Mouse (Mus musculus): ENCODE results near the gene St8sia1. TPM values are rescaled to one million over a fixed set of nuclear protein-coding genes. Genes with fewer than 3 reads are reported as not detected.

Gene St8sia1
- polyA plus RNA-seq, 1 experiment from 2014 or later: 2.3 TPM

DNA sequence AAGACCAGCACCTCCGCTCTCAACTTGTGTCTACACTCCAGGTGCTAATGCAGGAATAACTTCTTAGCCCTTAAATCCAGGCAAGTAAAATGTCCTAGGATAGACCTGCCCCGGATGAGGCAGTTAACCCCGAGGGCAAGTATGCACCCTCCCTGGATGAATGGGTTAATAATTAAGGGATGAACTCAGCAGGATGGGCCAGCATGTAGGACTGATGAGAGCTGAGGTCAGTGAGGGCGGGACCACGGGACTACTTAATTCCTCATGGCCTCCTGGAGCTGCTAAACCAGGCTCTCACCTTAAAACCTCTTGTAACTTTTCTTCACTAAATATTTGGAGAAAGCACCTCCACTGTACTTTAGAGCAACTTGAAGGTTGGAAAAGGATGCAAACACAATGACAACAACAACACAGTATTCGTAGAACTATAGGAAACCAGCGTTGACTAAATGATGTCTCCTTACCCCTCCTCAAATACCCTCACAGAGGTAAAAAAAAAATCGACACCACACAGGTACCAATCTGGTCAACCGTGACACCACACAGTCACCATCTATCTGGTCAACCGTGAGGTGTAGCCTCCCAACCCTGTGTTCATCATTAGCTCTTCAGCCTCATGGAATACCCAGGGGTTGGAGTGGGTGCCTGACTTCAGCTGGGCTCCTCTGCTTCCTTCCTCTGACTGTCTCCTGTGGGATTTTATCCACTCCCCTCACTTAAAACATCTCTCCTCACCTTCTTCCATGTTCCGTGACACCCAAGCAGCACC is 90.3 kb downstream of the St8sia1 start:
- peak; percentile 91 for ATAC-seq (replicated peaks; ENCODE audit: low FRiP score, low read depth)

DNA sequence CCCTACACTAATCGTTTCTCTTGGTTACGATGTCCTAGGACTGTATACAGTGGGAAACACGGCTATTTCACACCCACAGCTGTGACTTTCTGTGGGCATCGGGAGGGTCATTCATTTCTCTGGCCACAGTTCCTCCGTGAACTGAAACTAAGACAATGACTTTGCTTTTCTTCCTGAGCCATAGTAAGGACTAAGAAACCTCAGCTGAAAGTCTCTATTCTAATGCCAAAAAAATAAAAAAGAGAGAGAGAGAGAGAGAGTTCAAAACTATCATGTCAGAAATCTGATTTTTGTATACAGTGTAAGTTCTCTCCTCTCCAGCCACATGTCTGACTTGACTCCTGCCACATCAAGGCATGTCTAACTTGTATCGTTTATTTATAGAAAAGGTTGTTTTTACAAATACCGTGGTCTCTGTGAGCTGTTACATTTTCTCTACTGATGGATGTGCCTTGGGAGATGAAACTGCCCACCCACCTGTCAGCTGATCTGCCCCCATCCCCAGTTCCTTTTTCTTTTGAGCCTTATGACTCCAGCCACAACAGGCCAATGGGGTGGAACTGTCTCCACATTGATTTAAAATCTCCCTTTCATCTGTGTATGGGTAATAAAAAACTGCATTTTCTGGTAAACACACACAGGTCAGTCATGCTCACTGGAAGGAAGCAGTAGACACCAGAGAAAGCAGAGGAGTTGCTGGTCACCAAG is 94.4 kb downstream of the St8sia1 start:
- Histone ChIP-seq H3K27me3 (ENCODE audit: insufficient read depth, low read length) (no peaks in the 10 kb centered on the region), H3K4me2 (ENCODE audit: low read length) (no peak overlapping the region), H3K4me3 (replicated peaks; ENCODE audit: low read depth, low read length) (no peak overlapping the region), H3K9ac (ENCODE audit: low read depth, low read length) (no peak overlapping the region), H3K27ac (no peak overlapping the region), H3K36me3 (ENCODE audit: insufficient read depth, low read length) (no peaks in the 10 kb centered on the region), H3K4me1 (replicated peaks; ENCODE audit: insufficient read depth, low read length) (0 out of 2 replicates have a peak, but pooled peaks cover 5% of the 10 kb centered on the region), H3K9me3 (replicated peaks; ENCODE audit: low read length) (no peaks in the 10 kb centered on the region)
- DNase-seq (ENCODE audit: low spot score): no peak
- no peak for TF ChIP-seq CTCF (IDR thresholded peaks at IDR 0.05; ENCODE audit: low read depth)
- WGBS: 56% methylated on average over 7 of the region's 7 CpGs
- ATAC-seq (replicated peaks; ENCODE audit: low FRiP score, low read depth): no peak

More for the DNA sequence above, 90.3 kb downstream of the St8sia1 start:
- Histone ChIP-seq H3K9ac (ENCODE audit: low read depth, low read length) (no peak overlapping the region), H3K27ac (peak overlapping the region; percentile 64), H3K4me1 (replicated peaks; ENCODE audit: insufficient read depth, low read length) (peaks cover 12% of the 10 kb centered on the region; the same call in 1 of the 2 replicates), H3K36me3 (ENCODE audit: insufficient read depth, low read length) (no peaks in the 10 kb centered on the region), H3K27me3 (ENCODE audit: insufficient read depth, low read length) (no peaks in the 10 kb centered on the region), H3K4me2 (ENCODE audit: low read length) (no peak overlapping the region), H3K9me3 (replicated peaks; ENCODE audit: low read length) (no peaks in the 10 kb centered on the region), H3K4me3 (replicated peaks; ENCODE audit: low read depth, low read length) (no peak overlapping the region)
- TF ChIP-seq CTCF (IDR thresholded peaks at IDR 0.05; ENCODE audit: low read depth): no peak
- DNase-seq (ENCODE audit: low spot score): no peak
- 64% methylated on average over 11 of the region's 11 CpGs for WGBS

DNA sequence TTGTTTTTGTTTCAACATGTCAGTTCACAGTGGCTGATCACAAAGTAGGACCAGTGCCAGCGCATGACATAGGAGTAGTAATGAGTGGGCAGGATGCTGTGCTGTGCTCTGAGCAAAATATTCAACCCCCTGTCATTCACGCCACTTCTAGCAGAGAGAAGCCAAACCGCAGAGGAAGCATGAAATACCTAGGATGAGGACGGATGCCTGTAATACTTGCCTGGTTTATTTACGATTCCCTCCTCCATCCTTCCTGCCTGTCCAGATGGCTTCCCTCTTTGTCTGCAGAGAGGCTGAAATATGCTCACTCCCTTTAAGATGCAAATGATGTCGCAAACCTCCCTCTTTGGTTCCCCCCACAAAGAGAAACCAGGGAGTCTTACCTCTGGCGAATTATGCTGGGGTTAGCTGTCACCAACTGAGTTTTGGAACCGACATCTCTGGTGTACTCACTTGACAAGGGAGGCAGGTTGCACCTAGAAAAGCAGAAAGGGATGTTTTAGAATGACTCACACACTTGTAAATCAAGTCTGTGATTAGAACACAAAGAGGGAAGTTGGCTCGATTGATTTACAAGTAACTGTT is 96.7 kb downstream of the St8sia1 start:
- 3% methylated on average over 9 of the region's 9 CpGs for WGBS
- no peaks in the 10 kb centered on the region for H3K9me3 ChIP-seq (replicated peaks; ENCODE audit: low read length)
- TF ChIP-seq CTCF (IDR thresholded peaks at IDR 0.05; ENCODE audit: low read depth): no peak
- 0 out of 2 replicates have a peak overlapping the region, but pooled peaks have one; percentile 8 for H3K4me2 ChIP-seq (ENCODE audit: low read length)
- DNase-seq (ENCODE audit: low spot score) (peak; percentile 97), ATAC-seq (replicated peaks; ENCODE audit: low FRiP score, low read depth) (peak; percentile 77)
- peak overlapping the region; percentile 60; the same call in 1 of the 2 replicates for H3K27ac ChIP-seq
- H3K4me1 ChIP-seq (replicated peaks; ENCODE audit: insufficient read depth, low read length): 0 out of 2 replicates have a peak, but pooled peaks cover 5% of the 10 kb centered on the region
- H3K4me3 ChIP-seq (replicated peaks; ENCODE audit: low read depth, low read length): no peak overlapping the region
- no peak overlapping the region for H3K9ac ChIP-seq (ENCODE audit: low read depth, low read length)
- H3K27me3 ChIP-seq (ENCODE audit: insufficient read depth, low read length): no peaks in the 10 kb centered on the region
- H3K36me3 ChIP-seq (ENCODE audit: insufficient read depth, low read length): no peaks in the 10 kb centered on the region

- WGBS: 88% methylated on average over 2 of the region's 2 CpGs
- Histone ChIP-seq H3K27ac (peak overlapping the region; percentile 60; the same call in 1 of the 2 replicates), H3K9ac (ENCODE audit: low read depth, low read length) (no peak overlapping the region), H3K4me3 (replicated peaks; ENCODE audit: low read depth, low read length) (no peak overlapping the region), H3K9me3 (replicated peaks; ENCODE audit: low read length) (no peaks in the 10 kb centered on the region), H3K4me2 (ENCODE audit: low read length) (no peak overlapping the region), H3K36me3 (ENCODE audit: insufficient read depth, low read length) (no peaks in the 10 kb centered on the region), H3K27me3 (ENCODE audit: insufficient read depth, low read length) (no peaks in the 10 kb centered on the region), H3K4me1 (replicated peaks; ENCODE audit: insufficient read depth, low read length) (0 out of 2 replicates have a peak, but pooled peaks cover 5% of the 10 kb centered on the region)
- TF ChIP-seq CTCF (IDR thresholded peaks at IDR 0.05; ENCODE audit: low read depth): no peak
- DNase-seq (ENCODE audit: low spot score): no peak
- no peak for ATAC-seq (replicated peaks; ENCODE audit: low FRiP score, low read depth)
Measured at GRCm38 (mm10) chr6:142867023-142867422, 97.2 kb downstream of the St8sia1 start.

DNA sequence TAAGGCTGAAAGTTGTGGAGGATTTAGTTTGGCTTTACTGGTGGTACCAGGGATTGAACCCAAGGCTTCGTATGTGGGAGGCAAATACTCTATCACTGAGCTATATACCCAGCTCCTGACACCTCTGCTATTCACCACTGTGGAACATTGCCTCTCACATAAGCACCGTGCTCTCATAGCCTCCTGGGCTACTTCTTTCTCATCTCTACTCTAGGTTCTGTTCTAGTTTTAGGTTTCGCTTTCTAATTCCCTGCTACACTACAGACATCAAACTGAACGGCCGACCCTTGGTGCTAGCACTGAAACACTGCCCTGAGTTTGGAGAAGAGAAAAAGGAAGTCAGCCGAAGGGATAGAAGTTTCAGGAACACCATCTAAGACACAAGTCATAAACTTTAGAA is 99.1 kb downstream of the St8sia1 start:
- no peak overlapping the region for H3K4me2 ChIP-seq (ENCODE audit: low read length)
- 62% methylated on average over 6 of the region's 6 CpGs for WGBS
- H3K4me1 ChIP-seq (replicated peaks; ENCODE audit: insufficient read depth, low read length): 0 out of 2 replicates have a peak, but pooled peaks cover 4% of the 10 kb centered on the region
- H3K9ac ChIP-seq (ENCODE audit: low read depth, low read length): no peak overlapping the region
- no peaks in the 10 kb centered on the region for H3K9me3 ChIP-seq (replicated peaks; ENCODE audit: low read length)
- no peak for ATAC-seq (replicated peaks; ENCODE audit: low FRiP score, low read depth)
- H3K4me3 ChIP-seq (replicated peaks; ENCODE audit: low read depth, low read length): no peak overlapping the region
- no peak for TF ChIP-seq CTCF (IDR thresholded peaks at IDR 0.05; ENCODE audit: low read depth)
- H3K36me3 ChIP-seq (ENCODE audit: insufficient read depth, low read length): no peaks in the 10 kb centered on the region
- H3K27ac ChIP-seq: no peak overlapping the region
- DNase-seq (ENCODE audit: low spot score): no peak
- H3K27me3 ChIP-seq (ENCODE audit: insufficient read depth, low read length): no peaks in the 10 kb centered on the region

- H3K9ac ChIP-seq (ENCODE audit: low read depth, low read length): no peak overlapping the region
- no peak overlapping the region for H3K4me3 ChIP-seq (replicated peaks; ENCODE audit: low read depth, low read length)
- H3K27me3 ChIP-seq (ENCODE audit: insufficient read depth, low read length): no peaks in the 10 kb centered on the region
- no peak overlapping the region for H3K27ac ChIP-seq
- DNase-seq (ENCODE audit: low spot score) (no peak), ATAC-seq (replicated peaks; ENCODE audit: low FRiP score, low read depth) (no peak)
- H3K4me1 ChIP-seq (replicated peaks; ENCODE audit: insufficient read depth, low read length): no peaks in the 10 kb centered on the region
- H3K9me3 ChIP-seq (replicated peaks; ENCODE audit: low read length): no peaks in the 10 kb centered on the region
- TF ChIP-seq CTCF (IDR thresholded peaks at IDR 0.05; ENCODE audit: low read depth): no peak
- 96% methylated on average over 4 of the region's 4 CpGs for WGBS
- no peak overlapping the region for H3K4me2 ChIP-seq (ENCODE audit: low read length)
- H3K36me3 ChIP-seq (ENCODE audit: insufficient read depth, low read length): no peaks in the 10 kb centered on the region
Measured at GRCm38 (mm10) chr6:142863881-142864280, 100.4 kb downstream of the St8sia1 start.

All from kidney, postnatal 0 days (tissue).